Mouse (Mus musculus) brain, embryonic 14.5 days (tissue): ENCODE results near the gene Mterf4. TPM values are rescaled to one million over a fixed set of nuclear protein-coding genes. Genes with fewer than 3 reads are reported as not detected.

Experiments
- DNase-seq: peaks from one replicate; pipeline ENCODE4 v3.0.0-alpha.2; 2011; ENCODE audit warnings: low read depth
- CTCF ChIP-seq: fragments of 200-500 bp; IDR thresholded peaks from 2 replicates; pipeline ENCODE4 v1.5.1; 2012; ENCODE audit warnings: inconsistent platforms, mild to moderate bottlenecking, moderate library complexity, borderline replicate concordance; ENCODE audit not compliant: insufficient read depth, insufficient read length; ENCODE audit errors: extremely low read depth
- POLR2A ChIP-seq: fragments of 200-500 bp; IDR thresholded peaks from 2 replicates; pipeline ENCODE4 v1.6.1; 2012; ENCODE audit warnings: mild to moderate bottlenecking, inconsistent platforms, borderline replicate concordance; ENCODE audit not compliant: poor library complexity, insufficient read depth, insufficient read length, severe bottlenecking; ENCODE audit errors: extremely low read depth
- polyA plus RNA-seq: library from polyadenylated mRNA; depleted of rRNA; stranded (reverse); fragments of >200 nt; gene quantifications from 2 replicates; pipeline ENCODE4 v1.2.3, GENCODE M21; 2012; rRNA removed

Gene Mterf4
- polyA plus RNA-seq, 1 experiment = 20.8 TPM

DNA sequence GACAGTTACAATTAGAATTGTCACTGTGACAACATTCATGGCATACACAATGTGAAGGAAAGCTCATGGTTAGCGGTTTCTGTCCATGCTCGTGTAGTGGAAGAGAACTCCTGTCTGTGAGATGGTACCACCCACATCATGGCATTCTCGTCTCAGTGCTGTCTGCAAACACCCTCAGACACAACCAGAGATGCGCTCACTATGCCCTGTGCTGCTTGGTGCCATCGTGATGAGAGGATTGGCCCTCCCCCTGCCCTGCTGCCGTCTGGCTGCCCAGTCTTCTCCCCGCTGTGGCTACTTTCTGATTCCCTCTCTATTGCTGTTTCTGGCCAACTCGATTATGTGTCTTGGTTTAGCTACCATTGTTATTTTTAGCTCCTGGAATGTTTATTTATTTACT, 13.7 kb downstream of the Mterf4 start:
- DNase-seq = no peak
- no peak for TF ChIP-seq CTCF

DNA sequence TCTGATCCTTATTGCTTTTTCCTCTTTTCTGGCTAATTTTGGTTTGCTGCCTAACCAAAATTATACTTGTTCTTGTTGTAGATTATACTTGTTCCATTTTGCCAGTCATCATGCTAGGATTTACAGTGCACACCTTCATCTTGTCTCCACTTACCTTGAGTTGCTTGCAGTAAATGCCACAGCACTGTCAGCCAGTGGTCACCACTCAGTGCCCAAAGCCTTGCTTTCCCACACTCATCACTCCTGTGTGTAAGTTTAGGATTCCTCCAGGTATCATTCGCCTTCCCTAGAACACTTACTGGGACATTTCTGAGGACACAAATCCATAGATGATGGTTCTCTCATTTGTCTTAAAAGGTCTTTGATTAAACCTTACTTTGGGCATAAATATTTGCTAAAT, 14.1 kb downstream of the Mterf4 start:
- no peak for DNase-seq
- TF ChIP-seq POLR2A = no peak
- TF ChIP-seq CTCF = no peak

DNA sequence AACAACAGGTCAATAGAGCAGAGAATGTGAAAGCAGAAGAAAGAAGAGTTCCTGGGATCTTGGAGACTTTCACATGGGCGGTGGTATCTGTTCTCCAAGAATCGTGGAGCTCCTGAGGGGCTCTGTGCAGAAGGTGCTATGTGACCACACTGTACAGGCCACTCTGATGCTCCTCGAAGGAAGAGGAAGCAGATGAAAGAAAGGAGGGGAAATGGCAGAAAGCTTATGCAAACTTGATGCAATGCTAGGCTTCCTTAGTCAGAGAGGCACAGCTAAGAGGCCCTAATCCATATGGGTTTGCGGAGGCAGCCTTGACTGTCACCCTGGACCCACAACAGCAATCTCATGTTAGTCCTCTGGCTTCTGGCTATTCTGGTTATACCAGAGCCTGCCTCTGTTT, 14.8 kb downstream of the Mterf4 start:
- TF ChIP-seq CTCF = no peak
- TF ChIP-seq POLR2A = no peak
- DNase-seq = no peak

DNA sequence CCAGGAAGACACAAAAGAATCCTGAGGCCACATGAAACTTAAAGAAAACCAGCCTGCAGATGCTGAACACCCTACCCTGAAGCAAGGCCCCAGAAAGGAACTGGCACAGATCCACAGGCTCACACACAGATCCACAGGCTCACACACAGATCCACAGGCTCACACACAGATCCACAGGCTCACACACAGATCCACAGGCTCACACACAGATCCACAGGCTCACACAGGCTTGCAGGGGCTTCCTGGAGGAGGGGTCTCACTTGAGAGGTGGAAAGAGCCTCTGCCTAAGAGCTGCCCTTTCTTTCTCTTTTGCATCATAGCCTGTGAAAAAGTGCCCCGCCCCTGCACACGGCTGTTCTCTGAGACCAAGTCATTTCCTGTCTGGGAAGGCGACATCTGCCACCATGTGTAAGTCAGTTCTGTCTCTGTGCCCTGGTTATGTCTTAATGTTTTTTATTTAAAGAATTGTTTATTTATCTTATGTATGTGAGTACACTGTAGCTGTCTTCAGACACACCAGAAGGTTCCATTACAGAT, 16.0 kb downstream of the Mterf4 start:
- DNase-seq = no peak

DNA sequence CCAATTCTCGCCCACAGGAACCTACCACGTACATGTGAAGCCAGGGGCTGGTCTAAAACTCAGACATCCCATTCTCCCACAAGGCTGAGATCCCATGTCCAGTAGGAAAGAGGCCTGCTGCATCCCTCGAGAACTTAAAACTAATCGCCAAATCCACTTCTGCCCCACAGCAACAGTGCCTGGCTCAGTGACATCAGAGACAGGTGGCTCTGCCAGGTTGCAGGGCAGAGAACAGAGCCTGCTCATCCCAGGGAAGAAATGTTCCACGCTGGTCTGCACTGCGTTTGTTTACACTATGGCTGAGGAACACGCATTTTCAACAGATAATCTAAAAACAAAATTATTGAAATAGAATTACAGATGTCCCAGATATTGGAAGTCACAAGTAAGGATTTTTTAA, 28.7 kb downstream of the Mterf4 start:
- no peak for DNase-seq
- TF ChIP-seq POLR2A = no peak
- TF ChIP-seq CTCF = no peak

More for the DNA sequence above, 16.0 kb downstream of the Mterf4 start:
- TF ChIP-seq CTCF = no peak
- no peak for TF ChIP-seq POLR2A

DNA sequence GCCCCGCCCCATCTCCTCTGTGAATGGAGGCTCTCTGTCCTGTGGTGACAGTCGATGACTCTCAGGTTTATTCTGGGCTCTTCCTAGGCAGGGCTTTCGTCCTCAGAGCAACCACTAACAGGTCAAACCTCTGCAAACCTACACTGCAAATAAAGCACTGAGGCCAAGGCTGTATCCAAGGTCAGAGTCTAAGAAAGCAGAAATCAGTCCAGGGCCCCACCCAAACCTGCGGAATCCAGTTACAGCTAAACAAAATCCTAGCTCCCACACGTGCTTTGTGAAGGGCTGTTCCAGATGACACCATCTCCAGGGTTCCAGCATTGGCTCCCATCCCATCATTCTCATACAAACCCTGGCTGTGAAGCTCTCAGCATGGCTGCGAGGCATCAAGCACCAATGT, 30.2 kb downstream of the Mterf4 start:
- DNase-seq = no peak
- no peak for TF ChIP-seq POLR2A
- TF ChIP-seq CTCF = no peak

DNA sequence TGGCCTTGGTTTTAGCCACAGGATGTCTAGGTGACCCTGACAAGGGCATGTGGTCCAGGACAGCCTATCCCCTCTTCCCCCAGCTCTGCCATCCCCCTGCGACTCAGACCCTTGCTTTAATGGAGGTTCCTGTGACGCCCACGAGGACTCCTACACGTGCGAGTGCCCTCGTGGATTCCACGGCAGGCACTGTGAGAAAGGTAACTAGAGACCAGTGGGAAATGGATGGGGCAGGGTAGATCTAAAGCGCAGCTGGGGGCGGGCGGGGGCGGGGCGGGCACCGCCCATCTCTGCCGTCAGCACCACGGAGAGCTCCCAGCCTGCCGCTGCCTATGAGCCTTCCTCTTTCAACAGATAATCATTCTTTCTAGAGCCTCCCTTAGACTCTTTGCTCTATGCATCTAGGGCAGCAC, 33.3 kb downstream of the Mterf4 start:
- no peak for TF ChIP-seq POLR2A
- TF ChIP-seq CTCF = no peak
- DNase-seq = peak; percentile 40

DNA sequence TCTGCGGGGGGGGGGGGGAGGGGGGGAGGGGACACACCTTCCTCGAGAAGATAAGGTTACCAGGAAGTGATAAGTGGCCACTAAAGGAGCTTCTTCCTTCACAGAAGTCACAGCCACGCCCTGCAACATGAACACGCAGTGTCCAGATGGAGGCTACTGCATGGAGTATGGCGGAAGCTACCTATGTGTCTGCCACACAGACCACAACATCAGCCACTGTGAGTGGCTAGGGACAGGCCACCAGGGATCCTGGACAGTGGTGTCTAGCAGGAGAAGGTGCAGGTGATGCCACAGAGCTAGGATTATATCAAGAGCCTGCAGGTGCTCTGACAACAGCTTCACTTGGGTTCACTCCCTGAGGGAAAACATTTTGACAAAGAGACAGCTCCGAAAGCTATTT, 34.0 kb downstream of the Mterf4 start:
- DNase-seq = no peak
- TF ChIP-seq POLR2A (no peak), CTCF (no peak)

DNA sequence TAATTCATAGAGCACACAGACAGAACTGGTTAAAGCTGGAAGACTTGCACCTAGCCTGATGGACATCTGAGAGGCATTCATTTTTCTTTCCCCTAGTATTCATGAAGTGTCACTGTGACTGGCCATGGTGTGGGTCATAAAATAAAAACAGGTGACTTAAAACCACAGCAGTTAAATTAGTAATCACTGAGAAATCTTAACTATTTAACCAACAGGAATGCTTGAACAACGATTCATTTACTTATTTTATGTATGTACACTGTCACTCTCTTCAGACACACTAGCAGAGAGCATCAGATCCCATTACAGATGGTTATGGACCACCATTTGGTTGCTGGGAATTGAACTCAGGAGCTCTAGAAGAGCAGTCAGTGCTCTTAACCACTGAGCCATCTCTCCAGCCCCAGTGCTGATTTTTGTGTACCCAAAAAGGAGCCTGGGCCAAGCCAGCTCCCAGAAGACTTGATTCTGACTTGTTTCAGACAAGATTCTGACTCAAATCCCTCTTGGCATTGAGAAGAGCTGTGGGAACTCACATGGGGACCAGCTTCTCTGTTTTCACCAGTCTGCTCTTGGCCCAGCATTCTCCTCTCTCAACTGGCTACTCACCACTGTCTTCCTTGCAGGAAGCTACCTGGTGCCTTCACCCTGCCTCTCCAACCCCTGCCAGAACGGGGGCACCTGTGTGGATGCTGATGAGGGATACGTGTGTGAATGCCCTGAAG, 35.0 kb downstream of the Mterf4 start:
- DNase-seq = no peak
- TF ChIP-seq POLR2A = no peak
- no peak for TF ChIP-seq CTCF

DNA sequence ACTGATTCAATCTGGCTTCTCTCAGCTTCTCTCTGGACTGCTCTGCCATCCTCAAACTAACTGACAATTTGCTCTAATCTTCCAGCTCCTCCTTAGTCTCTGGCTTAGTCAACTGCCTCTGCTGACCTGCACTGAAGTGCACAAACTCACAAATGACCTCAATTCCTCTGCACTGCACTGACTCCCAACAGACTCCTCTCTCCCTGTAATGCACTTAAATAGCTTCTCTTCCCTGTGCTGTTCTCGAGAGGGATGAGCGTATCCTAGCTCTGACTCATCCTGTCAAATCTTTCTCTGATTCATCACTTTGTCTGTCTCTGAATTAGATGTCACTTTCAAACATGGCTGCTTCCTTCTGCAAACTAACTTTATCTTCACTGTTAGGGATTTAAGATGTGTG, 37.5 kb downstream of the Mterf4 start:
- DNase-seq = no peak
- TF ChIP-seq CTCF (no peak), POLR2A (no peak)

DNA sequence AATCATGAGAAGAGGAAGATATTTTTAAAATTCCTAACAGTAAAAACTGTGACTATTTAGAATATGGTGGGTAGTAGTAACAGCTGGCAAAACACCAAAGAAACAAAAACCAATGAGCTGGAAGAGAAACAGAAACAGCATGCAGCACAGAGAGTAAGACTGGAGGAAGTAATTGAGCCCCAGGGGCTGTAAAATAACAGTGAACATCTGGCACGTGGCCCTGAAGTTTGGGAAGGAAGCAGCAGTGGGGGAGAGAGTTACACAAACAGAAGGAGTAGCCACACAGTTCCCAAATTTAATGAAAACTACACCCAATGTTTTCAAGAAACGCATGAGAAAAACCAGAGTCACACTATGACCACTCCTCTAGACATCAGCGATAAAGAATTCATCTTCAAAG, 38.5 kb downstream of the Mterf4 start:
- TF ChIP-seq POLR2A (no peak), CTCF (no peak)
- DNase-seq = peak; percentile 19

DNA sequence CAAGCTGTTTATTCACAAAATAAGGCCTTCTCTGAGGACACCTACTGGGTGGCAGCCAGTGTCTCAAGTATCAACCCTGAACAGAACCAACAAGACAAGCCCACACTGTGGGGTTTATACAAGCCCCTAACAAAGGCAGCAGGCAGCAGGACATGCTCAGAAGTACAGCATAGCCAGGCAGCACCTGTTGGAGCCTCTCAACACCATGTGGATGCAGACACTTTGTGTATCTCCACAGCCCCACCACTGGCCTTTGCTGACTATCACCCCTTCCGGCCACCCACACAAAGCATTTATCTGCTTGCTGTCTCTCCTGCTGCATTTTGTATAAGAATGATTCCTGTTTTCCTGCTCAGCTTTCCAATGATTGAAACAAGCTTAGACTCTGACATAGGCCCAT, 48.2 kb downstream of the Mterf4 start:
- TF ChIP-seq CTCF (no peak), POLR2A (no peak)
- DNase-seq = no peak

DNA sequence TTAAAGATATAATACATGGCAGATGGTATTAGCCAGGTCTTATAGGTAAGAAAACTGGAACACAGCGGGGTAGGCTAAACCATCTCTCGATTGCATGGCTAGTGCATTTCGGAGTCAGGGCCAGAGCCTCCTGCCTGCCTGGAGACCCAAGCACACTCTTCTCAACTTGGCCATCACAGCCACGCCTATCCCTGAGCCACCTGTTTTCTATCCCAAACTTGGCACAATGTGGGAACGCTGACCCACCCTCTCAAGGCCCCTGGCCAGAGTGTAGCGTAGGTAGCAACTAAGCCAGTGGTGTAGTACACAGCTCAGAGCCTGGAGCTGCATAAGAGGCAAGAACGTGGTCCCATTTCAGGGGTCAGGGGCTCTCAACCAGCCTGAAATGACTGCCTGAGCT, 50.0 kb downstream of the Mterf4 start:
- TF ChIP-seq CTCF (no peak), POLR2A (no peak)

DNA sequence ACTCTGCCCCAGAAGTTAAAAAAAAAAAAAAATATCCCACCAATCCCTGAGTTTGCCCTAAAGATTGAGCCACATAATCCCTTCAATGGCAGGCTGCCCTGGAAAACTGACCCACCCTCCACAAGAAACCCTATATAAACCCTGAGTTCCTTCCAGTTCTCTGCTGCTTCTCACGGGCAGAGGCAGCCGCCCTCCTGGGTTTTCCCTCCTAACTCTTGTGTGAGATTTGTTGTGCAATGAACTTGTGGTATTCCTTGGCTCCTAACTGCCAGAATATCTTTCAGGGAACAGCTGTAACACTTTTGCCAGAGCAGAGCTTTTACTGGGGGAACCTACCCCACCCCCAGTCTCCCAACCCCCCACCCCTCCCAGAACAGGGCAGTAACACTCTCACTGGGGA, 53.1 kb downstream of the Mterf4 start:
- DNase-seq = no peak
- no peak for TF ChIP-seq POLR2A
- TF ChIP-seq CTCF = no peak

More for the DNA sequence above, 50.0 kb downstream of the Mterf4 start:
- DNase-seq = no peak

Other genes starting within 250 kb of the Mterf4 start
- gene Kif1a, start 204.0 kb downstream of the Mterf4 start, polyA plus RNA-seq = 117 and 213 TPM in 2 replicates
- not detected in 2 replicates for gene Agxt, start 170.7 kb downstream of the Mterf4 start, polyA plus RNA-seq
- 0.62 and 0.74 TPM in 2 replicates for gene 2310007B03Rik, start 145.0 kb downstream of the Mterf4 start, polyA plus RNA-seq
- 0.44 and 0.51 TPM in 2 replicates for gene Crocc2, start 137.2 kb downstream of the Mterf4 start, polyA plus RNA-seq
- 4.9 and 12.9 TPM in 2 replicates for gene Sned1, start 70.1 kb downstream of the Mterf4 start, polyA plus RNA-seq
- 11.6 and 16.2 TPM in 2 replicates for gene Ppp1r7, start 36.9 kb upstream of the Mterf4 start, polyA plus RNA-seq
- gene Pask, start 37.6 kb upstream of the Mterf4 start, polyA plus RNA-seq = 11.9 and 15.1 TPM in 2 replicates
- gene Ano7, start 68.0 kb upstream of the Mterf4 start, polyA plus RNA-seq = 0.57 and 0.85 TPM in 2 replicates
- gene Hdlbp, start 172.9 kb upstream of the Mterf4 start, polyA plus RNA-seq = 70.3 and 90.6 TPM in 2 replicates
- 4.4 and 5.6 TPM in 2 replicates for gene Farp2, start 206.2 kb upstream of the Mterf4 start, polyA plus RNA-seq